Mouse (Mus musculus): Measurements from ENCODE around the gene Uroc1. TPM values are rescaled to one million over a fixed set of nuclear protein-coding genes. Genes with fewer than 3 reads are reported as not detected.

Gene Uroc1
- polyA plus RNA-seq, 1 experiment from 2014 or later = not detected

DNA sequence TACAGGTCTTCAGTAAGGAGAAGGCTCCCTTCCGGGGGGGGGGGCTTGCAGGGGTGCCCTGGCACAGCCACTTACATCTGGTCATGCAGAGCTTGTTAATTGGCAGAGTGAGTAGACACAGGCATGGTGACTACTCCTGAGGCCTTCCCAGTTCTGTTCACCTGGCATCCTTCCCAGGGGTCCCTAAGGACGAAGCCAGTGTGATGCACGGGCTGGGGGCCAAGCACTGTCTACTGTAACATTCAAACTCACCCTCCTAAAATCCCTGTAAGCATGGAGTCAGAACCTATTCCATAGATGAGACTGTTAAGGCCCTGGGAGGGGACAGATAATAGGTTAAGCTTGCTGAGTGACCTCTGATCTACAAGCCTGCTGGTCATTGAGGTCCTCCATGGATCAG, 9.1 kb upstream of the Uroc1 start:
- Histone ChIP-seq H3K9me3 (no peaks in the 10 kb centered on the region), H3K27me3 (no peaks in the 10 kb centered on the region), H3K4me2 (replicated peaks) (no peak overlapping the region), H3K4me1 (no peaks in the 10 kb centered on the region), H3K4me3 (no peak overlapping the region), H3K27ac (replicated peaks) (no peak overlapping the region), H3K9ac (replicated peaks) (no peak overlapping the region), H3K36me3 (no peaks in the 10 kb centered on the region)
- 47% methylated on average over 3 of the region's 3 CpGs for WGBS
- no peak for ATAC-seq (replicated peaks)

DNA sequence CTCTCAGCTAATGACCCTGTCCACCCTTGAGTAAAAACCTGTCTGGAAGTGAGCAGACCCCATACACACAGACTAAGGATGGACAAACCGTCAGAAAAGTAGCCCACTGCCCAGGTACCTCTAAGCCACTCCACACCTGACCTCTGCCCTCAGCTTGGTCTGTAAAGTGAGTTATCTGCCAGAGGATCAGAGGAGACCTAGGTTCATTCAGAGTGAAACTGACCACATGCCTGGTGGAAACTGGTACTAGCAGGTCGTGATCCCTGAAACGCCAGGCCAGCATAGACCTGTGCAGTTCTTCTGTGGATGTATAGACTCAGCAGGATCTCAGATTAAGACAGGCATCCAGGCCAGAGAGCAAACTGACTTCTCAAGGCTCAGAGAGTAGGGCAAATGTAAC, 8.6 kb upstream of the Uroc1 start:
- Histone ChIP-seq H3K36me3 (no peaks in the 10 kb centered on the region), H3K4me1 (peaks cover 1% of the 10 kb centered on the region; the same call in 1 of the 2 replicates), H3K9ac (replicated peaks) (no peak overlapping the region), H3K4me3 (no peak overlapping the region), H3K27ac (replicated peaks) (no peak overlapping the region), H3K27me3 (no peaks in the 10 kb centered on the region), H3K4me2 (replicated peaks) (no peak overlapping the region), H3K9me3 (no peaks in the 10 kb centered on the region)
- no peak for ATAC-seq (replicated peaks)
- 65% methylated on average over 3 of the region's 3 CpGs for WGBS

DNA sequence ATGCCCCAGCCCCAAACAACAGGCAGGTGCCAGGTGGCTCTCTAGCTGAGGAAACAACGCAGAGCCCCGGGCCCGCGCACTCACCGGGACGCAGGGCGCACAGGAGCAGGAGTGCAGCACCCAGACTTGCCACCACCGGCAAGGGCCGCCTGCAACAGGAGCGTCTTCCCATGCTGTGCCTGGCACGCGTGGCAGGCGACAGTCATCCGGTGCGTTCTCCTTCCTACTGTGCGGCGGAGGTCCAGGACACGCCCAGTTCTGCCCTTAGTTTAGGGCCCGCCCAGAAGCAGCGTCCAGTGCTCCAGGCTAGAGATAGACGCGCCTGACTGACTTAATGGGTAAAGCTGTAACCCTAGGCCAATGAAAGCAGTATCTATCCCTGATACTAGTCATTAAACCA, 8.1 kb upstream of the Uroc1 start, which contains the start of gene Chst13:
Gene Chst13, minus strand, starts transcription at position 195 of the 400 bp plus-strand sequence.
- 7% methylated on average over 22 of the region's 22 CpGs for WGBS
- Histone ChIP-seq H3K36me3 (no peaks in the 10 kb centered on the region), H3K4me3 (no peak within 1 kb of the TSS), H3K4me2 (replicated peaks) (peak within 1 kb of the TSS; percentile 12; the same call in 1 of the 2 replicates), H3K9me3 (no peaks in the 10 kb centered on the region), H3K4me1 (peaks cover 6% of the 10 kb centered on the region), H3K9ac (replicated peaks) (no peak within 1 kb of the TSS), H3K27ac (replicated peaks) (no peak within 1 kb of the TSS), H3K27me3 (no peaks in the 10 kb centered on the region)
- ATAC-seq (replicated peaks) = no peak

DNA sequence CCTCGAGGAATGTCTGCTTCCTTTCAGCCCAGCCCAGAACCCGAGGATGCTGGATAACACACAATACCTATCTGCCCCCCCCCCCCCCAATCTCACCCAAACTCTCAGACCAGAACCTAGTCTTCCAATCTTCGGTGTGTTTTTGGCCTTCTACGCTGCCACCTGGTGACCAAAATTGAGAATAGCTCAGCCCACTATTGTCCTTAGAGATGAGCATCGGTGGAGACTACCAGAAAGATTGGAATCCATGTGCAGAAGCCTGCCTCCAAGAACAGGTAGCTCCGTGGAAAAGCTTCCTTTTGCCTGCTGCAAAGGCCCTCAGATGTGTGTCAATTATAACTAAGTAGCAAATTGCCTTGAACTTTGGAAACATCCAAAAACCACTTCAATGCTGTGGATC, 5.4 kb upstream of the Uroc1 start:
- H3K36me3 ChIP-seq = no peaks in the 10 kb centered on the region
- no peak overlapping the region for H3K27ac ChIP-seq (replicated peaks)
- no peak overlapping the region for H3K4me3 ChIP-seq
- 28% methylated on average over 6 of the region's 6 CpGs for WGBS
- H3K4me2 ChIP-seq (replicated peaks) = no peak overlapping the region
- peaks cover 9% of the 10 kb centered on the region for H3K4me1 ChIP-seq
- H3K9ac ChIP-seq (replicated peaks) = no peak overlapping the region
- H3K9me3 ChIP-seq = no peaks in the 10 kb centered on the region
- no peak for ATAC-seq (replicated peaks)
- no peaks in the 10 kb centered on the region for H3K27me3 ChIP-seq

DNA sequence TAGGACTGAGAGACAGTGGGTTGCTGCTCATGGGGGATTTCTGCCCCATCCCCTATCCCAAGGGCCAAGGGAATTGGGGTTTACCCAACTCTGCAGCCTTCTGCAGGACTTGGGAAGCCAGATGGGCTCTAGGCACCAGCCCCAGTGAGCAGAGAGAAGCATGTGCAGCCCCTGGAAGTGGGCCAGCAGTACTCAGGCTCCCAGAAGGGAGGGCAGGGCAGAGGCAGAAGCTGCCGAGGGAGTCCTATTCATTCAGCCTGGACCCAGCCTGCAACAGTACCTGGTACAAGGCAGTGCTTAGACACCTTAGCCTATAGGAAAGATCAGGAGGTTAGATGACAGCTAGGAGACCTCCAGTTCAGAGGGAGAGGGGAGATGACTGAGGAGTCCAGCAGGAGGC, 3.1 kb upstream of the Uroc1 start:
- Histone ChIP-seq H3K36me3 (no peaks in the 10 kb centered on the region), H3K4me1 (peaks cover 9% of the 10 kb centered on the region), H3K9me3 (no peaks in the 10 kb centered on the region), H3K4me3 (no peak overlapping the region), H3K4me2 (replicated peaks) (no peak overlapping the region), H3K27ac (replicated peaks) (0 out of 2 replicates have a peak overlapping the region, but pooled peaks have one; percentile 31), H3K9ac (replicated peaks) (no peak overlapping the region), H3K27me3 (no peaks in the 10 kb centered on the region)
- 0% methylated on average over 1 of the region's 1 CpGs for WGBS
- ATAC-seq (replicated peaks) = peak; percentile 92

DNA sequence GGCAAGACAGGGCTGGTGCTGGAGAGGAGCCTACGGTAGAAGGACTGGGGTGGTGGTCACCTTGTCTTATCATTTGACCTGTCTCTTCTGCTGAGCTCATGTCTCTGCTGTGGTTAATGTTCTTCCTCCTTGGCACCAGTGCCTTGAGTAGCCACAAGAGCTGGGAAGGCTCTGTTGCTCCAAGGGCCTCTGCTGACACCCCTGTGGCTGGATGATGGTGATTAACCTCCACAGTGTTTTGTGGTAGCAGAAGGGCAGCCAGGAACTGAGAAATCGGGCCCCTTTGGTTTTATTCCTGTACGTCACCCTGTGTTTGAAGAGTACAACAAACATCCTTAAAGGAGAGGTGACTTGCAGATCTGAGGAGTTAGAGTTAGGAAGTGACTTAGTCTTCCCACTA, 1.2 kb downstream of the Uroc1 start:
- Histone ChIP-seq H3K27ac (replicated peaks) (no peak overlapping the region), H3K4me1 (peaks cover 9% of the 10 kb centered on the region), H3K9ac (replicated peaks) (no peak overlapping the region), H3K36me3 (no peaks in the 10 kb centered on the region), H3K27me3 (no peaks in the 10 kb centered on the region), H3K4me3 (no peak overlapping the region), H3K4me2 (replicated peaks) (no peak overlapping the region), H3K9me3 (no peaks in the 10 kb centered on the region)
- no peak for ATAC-seq (replicated peaks)
- WGBS = 83% methylated on average over 3 of the region's 3 CpGs

DNA sequence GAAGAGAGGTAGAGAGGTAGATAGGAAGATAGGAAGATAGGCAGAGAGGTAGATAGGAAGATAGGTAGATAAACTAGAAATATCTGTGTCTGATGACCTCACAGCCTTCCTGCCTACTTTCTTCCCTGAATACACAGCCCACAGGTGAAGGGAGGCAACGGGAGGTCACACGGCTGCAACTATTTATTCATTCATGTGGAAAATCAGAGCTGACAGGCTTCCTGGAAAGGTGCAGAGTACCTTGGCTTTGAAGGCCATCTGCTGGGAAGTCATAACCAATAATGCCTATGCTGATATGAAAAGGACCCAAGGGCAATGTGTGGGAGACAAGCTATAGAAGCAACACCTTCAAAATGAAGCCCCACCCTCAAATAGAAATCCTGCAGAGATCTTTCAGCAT, 9.3 kb downstream of the Uroc1 start:
- H3K9ac ChIP-seq (replicated peaks) = no peak overlapping the region
- no peak overlapping the region for H3K4me3 ChIP-seq
- no peaks in the 10 kb centered on the region for H3K4me1 ChIP-seq
- H3K27me3 ChIP-seq = no peaks in the 10 kb centered on the region
- H3K36me3 ChIP-seq = no peaks in the 10 kb centered on the region
- WGBS = 61% methylated on average over 2 of the region's 2 CpGs
- no peak for ATAC-seq (replicated peaks)
- no peak overlapping the region for H3K27ac ChIP-seq (replicated peaks)
- H3K4me2 ChIP-seq (replicated peaks) = no peak overlapping the region
- H3K9me3 ChIP-seq = no peaks in the 10 kb centered on the region

DNA sequence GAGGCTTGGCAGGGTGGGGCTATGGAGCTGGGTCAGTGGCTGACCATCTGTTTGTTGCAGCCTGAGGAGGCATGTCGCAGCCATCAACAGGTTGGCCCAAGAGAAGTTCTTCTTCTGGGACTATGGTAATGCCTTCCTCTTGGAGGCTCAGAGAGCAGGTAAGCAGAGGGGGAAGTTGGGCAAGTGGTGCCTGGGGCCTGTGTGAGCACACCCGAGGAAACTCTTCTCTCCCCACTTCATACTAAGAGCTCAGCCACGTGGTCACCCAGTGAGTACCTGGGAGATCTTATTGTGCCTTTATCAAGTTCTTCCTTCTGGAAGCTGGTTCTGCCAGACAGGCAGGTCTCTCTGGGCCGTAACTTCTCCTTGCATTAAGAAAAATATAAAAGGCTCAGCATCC, 14.1 kb downstream of the Uroc1 start:
- H3K4me1 ChIP-seq = no peaks in the 10 kb centered on the region
- no peaks in the 10 kb centered on the region for H3K27me3 ChIP-seq
- H3K36me3 ChIP-seq = no peaks in the 10 kb centered on the region
- no peak overlapping the region for H3K27ac ChIP-seq (replicated peaks)
- no peak overlapping the region for H3K4me3 ChIP-seq
- WGBS = 87% methylated on average over 4 of the region's 4 CpGs
- ATAC-seq (replicated peaks) = no peak
- H3K9ac ChIP-seq (replicated peaks) = no peak overlapping the region
- H3K9me3 ChIP-seq = no peaks in the 10 kb centered on the region
- H3K4me2 ChIP-seq (replicated peaks) = no peak overlapping the region

DNA sequence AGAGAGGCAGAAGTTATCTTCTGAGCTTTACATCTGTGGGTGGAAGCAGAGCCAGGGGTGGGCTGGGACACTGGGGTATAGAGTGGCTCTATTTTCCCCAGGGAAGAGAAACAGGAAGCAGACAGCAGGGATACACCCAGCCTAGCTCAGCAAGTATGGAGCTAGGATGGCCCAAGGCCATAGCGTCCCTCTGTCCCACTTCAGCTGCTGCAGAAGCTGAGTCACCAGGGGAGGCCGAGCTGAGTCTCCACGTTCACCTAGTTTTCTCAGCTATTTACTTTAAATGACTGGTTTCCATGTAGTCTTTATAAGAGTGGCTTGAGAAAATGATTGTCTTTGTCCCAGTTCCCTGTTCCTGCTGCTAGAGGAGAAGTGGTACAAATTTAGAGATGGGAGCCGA, 15.4 kb downstream of the Uroc1 start:
- Histone ChIP-seq H3K4me2 (replicated peaks) (no peak overlapping the region), H3K36me3 (no peaks in the 10 kb centered on the region), H3K4me1 (no peaks in the 10 kb centered on the region), H3K9me3 (no peaks in the 10 kb centered on the region), H3K27me3 (no peaks in the 10 kb centered on the region), H3K27ac (replicated peaks) (no peak overlapping the region), H3K4me3 (no peak overlapping the region), H3K9ac (replicated peaks) (no peak overlapping the region)
- WGBS = 81% methylated on average over 4 of the region's 4 CpGs
- ATAC-seq (replicated peaks) = no peak

DNA sequence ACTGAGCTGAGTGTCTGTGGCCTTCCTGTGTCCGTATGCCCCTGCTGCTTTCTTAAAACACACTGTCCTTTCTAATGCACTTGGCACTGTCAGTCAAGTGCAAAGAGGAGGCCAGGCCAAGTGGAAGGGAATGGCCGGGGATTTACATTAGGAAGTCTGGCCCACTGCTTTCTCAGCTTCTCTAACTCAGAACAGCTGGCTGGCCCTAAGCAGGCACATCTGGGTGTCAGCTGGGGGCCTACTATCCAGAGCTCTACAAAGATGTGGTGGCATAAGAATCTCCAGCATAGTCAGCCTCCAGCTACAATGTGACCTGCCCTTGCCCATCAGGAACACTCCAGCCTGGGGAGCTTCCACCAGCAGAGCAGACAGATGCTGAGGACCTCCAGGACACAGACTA, 16.9 kb downstream of the Uroc1 start:
- H3K27ac ChIP-seq (replicated peaks) = no peak overlapping the region
- no peaks in the 10 kb centered on the region for H3K9me3 ChIP-seq
- 71% methylated on average over 2 of the region's 2 CpGs for WGBS
- no peaks in the 10 kb centered on the region for H3K36me3 ChIP-seq
- no peak overlapping the region for H3K9ac ChIP-seq (replicated peaks)
- no peaks in the 10 kb centered on the region for H3K4me1 ChIP-seq
- H3K27me3 ChIP-seq = no peaks in the 10 kb centered on the region
- no peak overlapping the region for H3K4me2 ChIP-seq (replicated peaks)
- ATAC-seq (replicated peaks) = no peak
- no peak overlapping the region for H3K4me3 ChIP-seq

DNA sequence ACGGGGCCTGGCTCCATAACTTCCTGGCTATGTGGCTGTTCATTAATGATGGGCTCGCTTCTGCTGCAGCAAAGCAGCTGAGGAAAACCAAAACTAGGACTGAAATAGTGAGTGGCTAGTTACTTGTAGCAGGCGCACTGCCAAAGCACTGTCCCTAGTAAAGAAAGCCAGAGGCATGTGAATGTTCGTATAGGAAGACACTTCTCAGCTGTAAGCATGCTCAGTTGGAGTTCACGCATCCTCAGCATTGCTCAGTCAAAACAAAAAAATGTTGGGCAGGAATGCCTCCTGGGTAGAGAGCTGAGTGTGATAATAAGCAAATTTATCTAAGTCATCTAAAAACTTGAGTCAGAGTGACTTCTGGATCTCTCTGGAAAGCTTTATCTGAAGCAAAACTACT, 25.1 kb downstream of the Uroc1 start:
- WGBS = 65% methylated on average over 5 of the region's 5 CpGs
- Histone ChIP-seq H3K27ac (replicated peaks) (no peak overlapping the region), H3K4me3 (no peak overlapping the region), H3K4me2 (replicated peaks) (no peak overlapping the region), H3K4me1 (peaks cover 12% of the 10 kb centered on the region), H3K27me3 (no peaks in the 10 kb centered on the region), H3K9ac (replicated peaks) (no peak overlapping the region), H3K36me3 (no peaks in the 10 kb centered on the region), H3K9me3 (no peaks in the 10 kb centered on the region)
- no peak for ATAC-seq (replicated peaks)

DNA sequence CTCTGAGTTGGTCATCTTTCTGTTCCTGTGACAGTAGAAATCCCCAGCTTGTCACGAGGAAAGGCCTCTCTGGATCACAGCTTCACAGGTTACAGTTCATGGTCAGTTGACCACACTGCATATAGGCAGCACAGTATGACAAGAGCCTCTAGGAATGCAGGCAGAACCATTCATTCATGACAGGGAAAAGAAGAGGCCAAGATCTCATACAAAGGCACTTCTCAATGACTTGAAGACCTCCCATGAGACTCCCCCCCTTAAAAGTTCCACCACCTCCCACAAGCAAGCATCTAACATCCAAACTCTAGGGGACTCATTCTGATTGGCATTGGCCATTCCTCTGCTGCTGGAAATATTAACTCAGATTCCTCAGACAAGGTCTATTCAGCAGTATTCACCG, 26.4 kb downstream of the Uroc1 start:
- Histone ChIP-seq H3K9me3 (no peaks in the 10 kb centered on the region), H3K4me3 (no peak overlapping the region), H3K9ac (replicated peaks) (no peak overlapping the region), H3K27me3 (no peaks in the 10 kb centered on the region), H3K36me3 (no peaks in the 10 kb centered on the region), H3K4me2 (replicated peaks) (no peak overlapping the region), H3K4me1 (peaks cover 12% of the 10 kb centered on the region), H3K27ac (replicated peaks) (no peak overlapping the region)
- ATAC-seq (replicated peaks) = no peak
- WGBS = 65% methylated on average over 2 of the region's 2 CpGs

DNA sequence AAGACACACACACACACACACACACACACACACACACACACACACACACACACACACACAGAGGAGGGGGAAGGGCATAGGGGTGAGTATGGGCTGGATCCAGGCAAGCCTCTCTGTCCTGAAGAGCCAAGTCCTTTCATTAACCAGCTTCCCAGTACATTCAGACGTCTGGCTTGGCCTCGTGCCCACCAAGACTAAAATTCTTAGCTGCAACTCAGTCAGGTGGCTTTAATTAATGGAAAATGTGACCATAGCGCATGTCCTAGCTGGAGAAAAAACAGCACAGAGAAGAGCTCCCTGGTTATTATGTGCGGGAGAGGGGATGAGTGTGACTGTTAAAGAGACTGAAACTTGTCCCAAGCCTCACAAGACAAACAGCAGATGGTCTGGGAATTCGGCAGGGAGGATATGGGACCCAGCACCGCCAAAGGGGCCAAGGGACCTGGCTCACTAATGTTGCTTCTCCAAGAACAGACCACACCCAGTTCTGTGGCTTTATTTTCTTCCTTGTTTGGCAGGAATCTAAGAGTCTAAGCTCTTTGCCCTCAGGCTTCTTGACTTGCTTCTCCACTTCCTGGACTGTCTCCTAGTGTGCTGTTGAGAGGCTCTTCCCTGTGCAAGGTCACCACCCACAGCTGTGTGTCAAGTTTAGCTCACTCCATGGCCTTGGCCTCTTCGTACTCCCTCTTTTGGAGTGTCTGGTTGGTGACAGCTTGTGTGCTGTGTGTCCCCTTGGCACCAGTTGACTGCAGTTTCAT, 27.1 kb downstream of the Uroc1 start:
- ATAC-seq (replicated peaks) = peak; percentile 63; the same call in 1 of the 2 replicates
- WGBS = 32% methylated on average over 7 of the region's 7 CpGs
- Histone ChIP-seq H3K4me1 (peaks cover 12% of the 10 kb centered on the region), H3K9me3 (no peaks in the 10 kb centered on the region), H3K27ac (replicated peaks) (no peak overlapping the region), H3K9ac (replicated peaks) (no peak overlapping the region), H3K4me2 (replicated peaks) (no peak overlapping the region), H3K36me3 (no peaks in the 10 kb centered on the region), H3K27me3 (no peaks in the 10 kb centered on the region), H3K4me3 (no peak overlapping the region)

Measured in forebrain, embryonic 15.5 days (tissue).